Mouse (Mus musculus): ENCODE measurements around the gene Ubtf.
"Not testable (repeated sequence)": the region's sequence is repeated elsewhere in the genome, so short reads cannot be mapped to it uniquely, and the experiment has no call there.

Gene Ubtf

DNA sequence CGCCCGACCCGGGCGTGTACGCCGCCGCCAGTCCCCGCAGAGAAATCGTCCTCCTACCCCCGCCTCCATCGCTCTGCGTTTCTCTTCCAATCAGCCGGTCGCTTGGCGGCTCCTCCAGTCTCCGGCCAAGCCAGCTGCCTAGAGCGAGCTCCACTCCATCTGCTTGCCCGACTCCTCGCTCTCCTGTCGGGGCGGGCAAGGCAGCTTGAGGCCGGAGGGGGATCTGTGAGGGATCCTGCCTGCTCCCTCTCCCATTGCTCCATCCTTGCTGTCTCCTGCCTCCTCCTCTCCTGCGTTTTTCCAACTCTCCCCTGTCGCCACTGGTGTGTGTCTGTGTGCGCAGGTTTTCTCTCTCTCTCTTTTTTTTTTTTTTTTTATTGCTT lies at the start of gene Ubtf:
Gene Ubtf, minus strand, starts transcription at position 333 of the 383 bp plus-strand sequence.
- peak; percentile 97 for DNase-seq (ENCODE audit: low read depth, low spot score)

GRCm38 (mm10) chr11:102369263-102369662 lies 49.7 kb upstream of the Ubtf start:
- DNase-seq (ENCODE audit: low read depth, low spot score), result no peak

- DNase-seq (ENCODE audit: low read depth, low spot score), result no peak
Observed at GRCm38 (mm10) chr11:102368347-102368746, 48.8 kb upstream of the Ubtf start.

GRCm38 (mm10) chr11:102367504-102368280 lies 48.1 kb upstream of the Ubtf start:
- no peak for DNase-seq (ENCODE audit: low read depth, low spot score)

DNA sequence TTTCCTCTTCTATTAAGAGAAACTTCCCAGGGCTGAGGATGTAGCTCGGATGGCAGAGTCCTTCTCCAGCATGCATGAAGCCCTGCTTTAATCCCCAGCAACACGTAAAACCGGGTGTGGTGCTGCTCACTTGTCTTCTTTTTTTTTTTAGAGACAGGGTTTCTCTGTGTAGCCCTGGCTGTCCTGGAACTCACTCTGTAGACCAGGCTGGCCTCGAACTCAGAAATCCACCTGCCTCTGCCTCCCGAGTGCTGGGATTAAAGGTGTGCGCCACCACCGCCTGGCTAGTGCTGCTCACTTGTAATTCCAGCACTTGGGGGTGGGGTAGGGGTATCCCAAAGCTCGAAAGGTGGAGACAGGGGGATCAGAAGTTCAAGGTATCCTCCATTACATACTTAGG lies 46.6 kb upstream of the Ubtf start, which contains the start of gene Slc4a1:
Gene Slc4a1, minus strand, starts transcription at position 101 of the 400 bp plus-strand sequence.
- DNase-seq (ENCODE audit: low read depth, low spot score), result not testable (repeated sequence)

GRCm38 (mm10) chr11:102365699-102366098 lies 46.2 kb upstream of the Ubtf start:
- DNase-seq (ENCODE audit: low read depth, low spot score), result no peak

- DNase-seq (ENCODE audit: low read depth, low spot score), result no peak
Observed at GRCm38 (mm10) chr11:102364570-102365371, 45.2 kb upstream of the Ubtf start.

DNA sequence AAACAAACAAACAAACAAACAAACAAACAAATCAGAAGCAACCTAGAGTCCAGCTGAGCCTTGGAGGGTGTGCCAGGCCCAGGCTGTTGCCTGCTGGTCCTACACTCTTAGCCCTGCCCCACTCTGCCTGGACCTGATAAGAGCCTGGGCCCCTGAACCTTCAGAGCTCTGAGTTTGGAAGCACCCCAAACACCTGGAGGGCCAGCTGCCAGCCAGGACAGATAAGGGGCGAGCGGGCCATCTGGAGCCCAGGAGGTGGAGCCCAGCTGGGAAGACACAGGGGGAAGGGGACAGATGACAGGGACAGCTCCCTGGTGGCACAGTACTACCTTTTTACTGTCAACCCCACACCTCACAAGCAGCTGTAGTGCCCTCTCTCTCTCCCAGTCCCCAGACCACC lies 44.1 kb upstream of the Ubtf start:
- DNase-seq (ENCODE audit: low read depth, low spot score), result no peak

DNA sequence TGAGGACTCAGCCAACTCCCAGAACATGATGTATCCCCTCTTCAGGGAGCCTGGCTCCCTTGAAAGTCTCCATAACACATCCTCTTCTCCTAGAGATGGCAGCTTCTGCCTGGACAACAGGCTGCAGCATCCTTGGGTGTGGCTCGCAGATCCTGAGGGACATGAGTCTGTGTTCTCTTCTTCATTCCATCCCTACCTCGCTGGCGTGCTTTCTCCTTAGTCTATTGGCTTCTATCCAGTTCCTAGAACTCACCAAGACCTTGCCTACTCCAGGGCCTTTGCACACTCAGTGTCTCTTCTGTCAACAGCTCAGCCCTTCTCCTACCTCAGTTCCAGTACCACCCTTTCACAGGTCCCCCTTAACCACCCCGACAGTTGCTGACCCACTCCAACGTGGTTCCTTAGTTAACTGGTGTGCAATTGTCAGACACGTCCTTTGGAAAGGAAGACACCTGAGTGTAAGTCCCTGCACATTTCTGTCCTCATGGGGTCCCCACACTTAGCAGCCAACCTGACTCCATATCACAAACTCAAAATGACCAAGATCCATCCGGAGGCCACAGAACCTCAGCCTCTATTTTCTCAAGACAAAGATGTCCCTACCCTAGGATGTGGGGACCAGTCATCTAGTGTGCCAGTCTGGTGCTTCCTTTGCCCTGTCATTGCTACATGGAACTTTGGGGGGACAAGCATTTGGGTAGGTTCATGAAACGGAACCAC lies 42.4 kb upstream of the Ubtf start:
- DNase-seq (ENCODE audit: low read depth, low spot score), result no peak

DNA sequence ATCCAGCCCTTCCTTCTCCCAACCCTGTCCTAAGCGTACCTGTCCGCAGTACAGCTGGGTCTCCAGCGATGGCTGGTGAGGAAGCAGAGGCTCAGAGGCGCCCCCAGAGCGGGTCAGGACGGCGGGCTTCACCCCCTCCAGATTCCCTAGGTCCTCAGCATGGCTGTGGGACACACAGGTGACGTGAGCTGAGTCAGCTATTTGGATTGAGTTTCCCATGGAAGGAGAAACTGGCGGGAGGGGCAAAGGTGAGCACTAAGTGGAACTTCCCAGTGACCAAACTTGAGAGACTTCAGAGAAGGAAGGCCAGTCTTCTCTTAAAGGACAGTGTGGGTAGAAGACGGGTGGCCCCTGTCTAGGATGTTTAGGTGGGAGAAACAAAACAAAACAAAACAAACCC lies 38.8 kb upstream of the Ubtf start:
- no peak for DNase-seq (ENCODE audit: low read depth, low spot score)

- no peak for DNase-seq (ENCODE audit: low read depth, low spot score)
Observed at GRCm38 (mm10) chr11:102356636-102357350, 37.3 kb upstream of the Ubtf start.

GRCm38 (mm10) chr11:102356190-102356589 lies 36.6 kb upstream of the Ubtf start:
- no peak for DNase-seq (ENCODE audit: low read depth, low spot score)

GRCm38 (mm10) chr11:102355501-102355900 lies 36.0 kb upstream of the Ubtf start:
- no peak for DNase-seq (ENCODE audit: low read depth, low spot score)

DNA sequence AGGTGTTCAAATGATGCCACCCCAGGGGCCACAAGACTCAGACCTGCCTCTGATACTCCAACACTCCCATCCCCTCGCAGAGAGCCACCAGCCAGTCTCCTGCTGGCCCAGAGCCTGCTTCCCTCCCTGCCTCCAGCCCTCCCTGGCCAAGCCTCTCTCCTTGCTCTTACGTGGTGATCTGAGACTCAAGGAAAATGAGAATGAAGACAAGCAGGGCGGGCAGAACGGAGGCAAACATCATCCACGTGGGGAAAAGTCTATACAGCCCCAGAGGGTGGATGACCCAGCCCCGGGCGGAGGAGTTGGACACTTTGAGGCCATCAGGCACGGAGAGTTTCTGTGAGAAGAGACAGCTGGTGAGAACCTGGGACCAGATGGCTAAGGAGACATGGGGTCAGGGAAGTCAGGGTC lies 33.5 kb upstream of the Ubtf start:
- DNase-seq (ENCODE audit: low read depth, low spot score), result peak; percentile 84

DNA sequence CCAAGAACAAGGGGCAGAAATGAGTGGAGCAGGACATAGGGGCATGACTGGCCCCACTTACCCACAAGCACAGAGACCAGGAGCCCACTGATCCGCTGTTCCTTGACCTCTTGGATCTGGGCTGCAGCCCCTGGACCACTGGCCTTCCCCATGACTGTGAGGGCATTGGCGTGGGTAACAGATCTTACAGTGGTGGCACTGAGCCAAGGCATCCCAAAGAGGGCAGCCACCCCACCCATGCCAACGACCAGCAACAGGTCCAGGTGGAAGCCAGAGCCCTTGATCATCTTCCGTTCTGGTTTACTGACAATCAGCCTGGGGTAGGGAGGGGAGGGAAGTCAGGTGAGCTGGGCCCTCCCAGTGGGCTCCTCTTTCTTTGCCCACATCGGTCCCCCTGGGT lies 32.8 kb upstream of the Ubtf start:
- DNase-seq (ENCODE audit: low read depth, low spot score), result no peak

DNA sequence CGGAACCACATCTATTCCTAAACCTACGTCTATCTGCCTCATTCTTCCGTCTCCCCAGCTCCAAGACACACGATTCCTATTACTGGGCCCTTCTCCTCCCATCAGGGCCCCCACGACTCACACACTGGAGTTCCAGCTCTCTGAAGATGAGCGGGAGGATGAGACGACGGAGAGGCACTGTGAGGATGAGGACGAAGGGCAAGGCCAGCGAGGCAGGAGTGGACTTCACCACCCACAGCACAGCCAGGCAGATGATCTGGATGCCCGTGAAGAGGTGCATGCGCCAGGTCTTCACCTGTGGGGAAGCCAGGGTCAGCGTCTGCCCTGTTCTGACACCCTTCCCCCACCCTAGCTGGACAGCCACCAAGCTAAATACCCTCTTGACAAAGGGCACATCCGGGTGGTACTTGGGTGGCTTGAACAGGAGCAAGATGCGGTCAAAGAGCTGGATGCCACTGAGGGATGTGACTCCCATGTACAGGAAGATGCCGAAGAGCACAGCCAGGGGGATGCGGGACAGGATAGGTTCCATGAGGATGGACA lies 31.5 kb upstream of the Ubtf start:
- DNase-seq (ENCODE audit: low read depth, low spot score), result no peak

DNA sequence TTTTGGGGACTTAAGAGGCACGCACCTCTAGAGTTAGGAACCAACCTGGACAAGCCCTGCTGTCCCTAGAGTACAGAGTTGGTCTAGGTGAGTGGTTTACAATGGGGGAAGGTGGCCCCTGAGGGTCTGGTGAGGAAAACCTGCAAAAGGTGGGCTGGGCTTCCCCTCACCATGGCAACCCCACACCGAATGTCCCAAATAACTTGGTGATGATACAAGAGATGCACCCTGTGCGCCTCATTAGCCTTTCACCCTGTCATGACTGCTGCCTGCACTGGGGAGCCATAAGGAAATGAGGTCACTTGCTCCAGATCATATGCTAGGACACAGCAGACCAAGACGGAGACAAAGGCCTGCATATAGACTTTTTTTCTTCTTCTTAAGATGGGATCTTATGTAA lies 30.9 kb upstream of the Ubtf start:
- DNase-seq (ENCODE audit: low read depth, low spot score), result no peak

DNA sequence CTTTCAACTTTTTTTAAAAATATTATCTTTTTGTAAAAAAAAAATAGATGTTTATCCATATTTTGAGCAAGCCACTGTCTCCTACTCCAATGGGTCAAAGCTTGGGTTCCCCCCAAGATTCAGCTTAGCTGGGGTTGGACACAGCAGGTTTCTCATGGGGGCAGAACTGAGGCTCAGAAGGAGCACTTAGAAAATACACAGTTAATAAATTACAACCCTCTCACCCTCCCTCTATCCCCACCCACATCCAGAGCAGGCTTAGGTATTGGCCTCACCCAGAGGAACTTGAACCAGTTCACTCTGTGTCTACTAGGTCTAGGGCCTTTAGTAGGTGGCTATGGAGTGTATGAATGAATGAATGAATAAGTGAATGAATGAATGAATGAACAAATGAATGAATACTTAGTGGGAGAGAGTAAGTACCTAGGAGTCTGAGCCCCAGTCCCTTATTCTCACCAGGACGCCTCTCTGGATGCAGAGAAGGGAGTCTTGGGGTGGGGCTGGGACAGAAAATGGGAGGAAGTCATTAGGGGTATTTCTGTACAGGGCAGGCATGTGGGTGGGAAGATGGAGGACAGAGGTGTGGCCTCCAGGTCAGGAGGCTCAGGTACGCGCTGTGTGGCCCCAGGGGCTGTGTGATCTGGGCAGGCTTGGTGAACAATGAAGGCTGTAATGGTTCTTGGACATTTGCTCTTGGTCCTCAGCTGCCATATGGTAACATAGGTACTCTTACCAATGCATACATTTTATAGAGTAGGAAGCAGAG lies 29.8 kb upstream of the Ubtf start:
- no peak for DNase-seq (ENCODE audit: low read depth, low spot score)

- DNase-seq (ENCODE audit: low read depth, low spot score), result no peak
Observed at GRCm38 (mm10) chr11:102348771-102349170, 29.2 kb upstream of the Ubtf start.

DNA sequence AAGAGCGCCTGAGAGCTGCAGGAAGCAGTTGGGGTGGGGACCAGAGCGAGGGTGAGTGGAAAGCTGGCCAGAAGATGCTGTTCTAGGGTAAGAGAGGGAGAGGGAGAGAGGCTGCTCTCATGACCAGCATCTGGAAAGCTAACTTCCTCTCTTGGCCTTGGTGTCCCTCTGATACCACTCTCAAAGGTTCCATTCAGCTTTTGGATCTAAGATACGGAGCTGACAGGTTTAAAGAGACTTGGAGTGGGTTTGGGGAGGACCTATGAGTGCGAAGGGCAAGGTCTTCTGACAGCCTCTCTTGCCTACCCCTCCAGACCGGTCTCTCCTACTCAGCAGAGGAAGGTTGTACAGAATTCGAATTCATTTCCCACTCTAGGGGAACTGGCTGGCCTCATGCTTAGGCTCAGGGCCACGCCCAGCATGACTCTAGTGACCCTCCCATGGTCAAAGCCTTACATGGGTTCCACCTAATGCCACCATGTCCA lies 28.6 kb upstream of the Ubtf start:
- DNase-seq (ENCODE audit: low read depth, low spot score), result no peak

All from brain, adult 2 months (tissue).